Mouse (Mus musculus) monocyte, adult 5-6 weeks (primary cell): Measurements from ENCODE around the gene Dtx4. TPM values are rescaled to one million over a fixed set of nuclear protein-coding genes. Genes with fewer than 3 reads are reported as not detected.

Experiments
- ATAC-seq: fragments of 153-309, 156-312 bp; replicated peaks from 2 replicates; pipeline ENCODE4 v1.8.0; 2017; ENCODE audit warnings: mild to moderate bottlenecking; ENCODE audit not compliant: low TSS enrichment, insufficient number of reproducible peaks, severe bottlenecking, poor library complexity, low FRiP score
- total RNA-seq: library from RNA; stranded (forward); fragments of 200-1000, 200-491, 200-594 nt; gene quantifications from 3 replicates; pipeline ENCODE4 v1.2.3, GENCODE M21; 2017

Gene Dtx4
- total RNA-seq, 1 experiment from 2014 or later: 2.6 TPM

DNA sequence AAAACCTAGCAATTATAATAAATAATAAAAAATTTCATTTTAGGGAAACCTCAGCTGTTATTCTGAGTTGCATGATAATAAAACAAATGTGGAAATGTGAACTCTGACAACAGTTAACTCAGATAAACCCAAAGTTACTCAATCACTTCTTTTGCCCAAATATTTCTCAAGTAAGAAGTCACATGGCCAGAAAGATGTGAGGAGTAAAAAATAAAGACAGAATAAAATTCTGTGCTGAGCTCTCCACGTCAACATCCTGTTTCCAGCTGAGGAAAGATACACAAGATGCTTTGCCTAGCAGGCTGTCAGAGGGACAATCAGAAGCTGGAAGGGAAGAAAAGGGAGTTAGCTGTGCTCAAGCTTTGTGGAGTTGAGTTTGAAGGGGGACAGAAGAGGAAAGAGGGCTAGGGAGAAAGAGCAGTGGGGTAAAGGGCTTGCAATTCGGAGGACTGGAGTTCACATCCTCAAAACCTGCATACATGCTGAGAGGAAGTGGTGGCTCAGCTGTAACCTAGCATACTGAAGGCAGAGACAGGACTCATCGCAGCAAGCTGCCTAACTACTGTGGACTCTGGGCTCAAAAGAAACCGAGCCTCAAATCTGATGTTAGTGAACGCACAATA lies 61.0 kb downstream of the Dtx4 start:
- ATAC-seq: peak; percentile 83

DNA sequence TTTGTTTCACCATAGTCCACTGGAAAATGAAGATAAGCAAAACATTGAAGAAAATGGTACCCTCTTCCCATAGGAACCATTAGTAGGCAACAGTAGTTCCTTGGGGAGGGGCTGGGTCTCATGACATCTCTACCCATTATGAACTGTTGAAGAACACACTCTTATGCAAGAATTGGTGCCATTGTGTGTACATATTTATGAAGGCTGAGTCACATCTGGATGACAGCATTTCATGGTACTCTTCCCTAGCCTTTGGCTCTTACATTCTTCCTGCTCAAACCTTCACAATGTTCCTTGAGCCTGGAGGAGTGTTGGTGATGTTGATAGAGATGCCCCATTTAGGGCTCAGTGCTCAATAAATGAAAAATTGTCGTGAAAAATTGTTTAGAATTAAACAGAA lies 61.7 kb downstream of the Dtx4 start:
- peak; percentile 29; the same call in 1 of the 2 replicates for ATAC-seq

GRCm38 (mm10) chr19:12435750-12436524 lies 65.3 kb downstream of the Dtx4 start:
- peak; percentile 30 for ATAC-seq

DNA sequence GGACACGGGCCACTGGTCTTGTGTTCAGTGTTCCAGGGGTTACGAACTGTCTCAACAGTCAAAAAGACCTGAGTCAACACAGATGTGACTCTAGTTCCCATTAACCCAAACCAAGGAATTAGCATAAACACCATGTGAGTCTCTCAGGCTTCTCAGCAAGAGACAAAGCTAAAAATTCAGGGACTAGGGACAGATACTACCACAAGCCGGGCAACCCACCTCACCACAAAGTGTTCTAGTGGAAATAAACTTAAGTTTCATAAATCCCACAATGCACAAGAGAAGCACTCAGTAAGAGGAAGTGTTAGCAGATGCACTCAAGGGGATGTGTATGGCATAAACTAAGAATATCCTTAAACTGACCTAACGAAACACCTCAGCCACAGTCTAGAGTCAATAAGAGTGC lies 66.2 kb downstream of the Dtx4 start:
- ATAC-seq: peak; percentile 59

DNA sequence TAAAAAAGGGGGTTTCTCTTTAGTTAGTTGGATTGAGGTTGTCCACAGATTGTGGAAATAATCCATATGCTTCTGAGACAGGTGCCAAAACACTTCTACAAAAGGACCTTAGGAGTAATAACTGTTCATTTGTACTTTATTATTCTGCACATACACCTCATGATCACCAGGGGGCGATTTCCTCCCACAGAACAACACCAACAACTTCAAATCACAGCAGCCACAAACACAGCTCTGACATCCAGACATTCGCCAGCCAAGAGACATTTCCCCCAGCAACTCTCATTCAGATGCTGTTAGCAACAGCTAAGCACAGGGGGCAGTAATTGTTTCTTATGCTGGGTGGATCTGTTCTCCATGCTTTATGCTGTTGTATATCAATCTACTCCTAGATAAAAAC lies 68.2 kb downstream of the Dtx4 start:
- ATAC-seq: peak; percentile 50

- no peak for ATAC-seq
Observed at GRCm38 (mm10) chr19:12427605-12428004, 73.6 kb downstream of the Dtx4 start, which contains the start of gene Pfpl. Pfpl (plus strand) TSS chr19:12427905.

DNA sequence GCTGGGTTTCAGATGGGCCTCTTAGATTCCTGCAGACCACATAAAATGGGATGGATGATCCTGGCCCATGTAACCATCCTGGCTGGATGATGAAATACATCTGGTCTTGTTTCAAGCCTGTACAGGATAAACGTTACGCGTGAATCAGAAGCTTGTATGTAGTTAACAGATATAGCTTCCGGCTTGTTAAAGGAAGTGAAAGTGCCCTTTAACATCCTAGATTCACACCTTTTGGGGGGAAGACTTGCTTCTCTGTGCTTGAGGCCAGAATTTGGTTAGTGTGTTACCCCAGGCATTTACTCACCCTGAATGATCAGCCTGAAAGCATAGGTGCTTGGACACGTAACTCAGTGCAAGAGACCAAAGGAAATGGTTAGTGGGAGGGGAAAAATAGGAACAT lies 74.2 kb downstream of the Dtx4 start:
- ATAC-seq: no peak

DNA sequence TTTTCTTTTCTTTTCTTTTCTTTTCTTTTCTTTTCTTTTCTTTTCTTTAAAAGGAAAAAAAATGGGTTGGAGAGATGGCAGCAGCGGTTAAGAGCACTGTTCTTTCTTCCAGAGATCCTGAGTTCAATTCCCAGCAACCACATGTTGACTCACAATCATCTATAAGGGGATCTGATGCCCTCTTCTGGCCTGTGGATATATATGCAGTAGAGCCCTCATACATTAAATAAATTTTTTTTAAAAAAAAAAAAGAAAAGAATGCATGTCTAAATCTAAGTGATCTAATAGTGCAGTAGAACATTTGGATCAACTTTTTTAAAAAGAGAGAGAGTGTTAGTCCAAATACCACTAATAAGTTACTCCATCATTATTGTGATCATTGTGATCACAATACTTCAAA lies 79.6 kb downstream of the Dtx4 start:
- ATAC-seq: no peak

DNA sequence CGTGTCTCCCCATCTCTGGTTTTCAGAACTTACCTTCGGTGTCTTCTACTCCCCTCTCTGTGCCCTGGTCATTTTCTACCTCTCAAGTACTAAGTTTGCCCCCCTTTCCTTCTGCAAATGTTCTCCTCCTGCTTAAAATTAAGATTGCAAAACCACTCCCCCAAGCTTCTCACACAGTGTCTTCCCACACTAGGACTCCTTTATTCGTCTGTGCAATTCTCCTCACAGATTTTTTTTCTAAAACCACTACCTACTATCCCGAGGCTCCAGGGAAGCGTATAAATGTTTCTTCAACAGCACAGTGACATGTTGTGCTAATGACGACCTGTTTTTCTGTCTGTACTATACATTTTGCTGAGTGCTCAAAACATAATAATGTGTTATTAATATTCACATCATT lies 80.7 kb downstream of the Dtx4 start:
- no peak for ATAC-seq

- no peak for ATAC-seq
Observed at GRCm38 (mm10) chr19:12418312-12418711, 82.9 kb downstream of the Dtx4 start.

DNA sequence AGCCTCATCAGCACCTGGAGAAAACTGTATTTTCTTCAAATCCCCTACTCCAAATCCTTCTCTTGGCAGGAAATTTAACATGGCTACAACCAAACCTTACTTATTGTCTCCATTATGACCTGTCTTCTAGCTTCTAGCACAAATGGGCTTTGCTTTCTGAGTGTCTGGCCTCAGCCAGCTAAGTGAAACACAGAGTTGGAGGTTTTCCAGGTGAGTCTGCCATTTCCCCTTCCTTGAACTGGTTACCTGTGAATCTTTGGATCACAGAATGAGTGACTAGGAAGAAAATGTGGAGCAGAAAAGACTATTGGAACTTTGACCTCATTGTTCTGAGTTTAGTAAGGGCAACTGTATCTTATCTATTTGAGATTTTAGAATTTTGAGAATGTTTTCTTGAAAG lies 83.9 kb downstream of the Dtx4 start, which contains the start of gene Olfr1441:
Gene Olfr1441, plus strand, starts transcription at position 73 of the 400 bp plus-strand sequence.
- ATAC-seq: no peak

Other genes with a start within 250 kb of the Dtx4 start
- gene Olfr235, start 240.4 kb downstream of the Dtx4 start, total RNA-seq: not detected in 3 replicates
- gene Olfr1434, start 221.6 kb downstream of the Dtx4 start, total RNA-seq: not detected in 3 replicates
- not detected in 3 replicates for gene Olfr1436, start 202.3 kb downstream of the Dtx4 start, total RNA-seq
- not detected in 3 replicates for gene Olfr1437, start 176.4 kb downstream of the Dtx4 start, total RNA-seq
- gene Olfr1438-ps1, start 165.5 kb downstream of the Dtx4 start, total RNA-seq: not detected in 3 replicates
- gene Olfr1440, start 114.2 kb downstream of the Dtx4 start, total RNA-seq: not detected in 3 replicates
- not detected in 3 replicates for gene Olfr1441, start 84.0 kb downstream of the Dtx4 start, total RNA-seq
- gene Pfpl, start 73.5 kb downstream of the Dtx4 start, total RNA-seq: not detected in 3 replicates
- 282 to 374 TPM (median 353 TPM) in 3 replicates for gene Mpeg1, start 40.7 kb downstream of the Dtx4 start, total RNA-seq
- 148 to 161 TPM (median 159 TPM) in 3 replicates for gene Fam111a, start 44.3 kb upstream of the Dtx4 start, total RNA-seq
- gene Gm4952, start 98.5 kb upstream of the Dtx4 start, total RNA-seq: not detected in 3 replicates
- gene Glyat, start 131.9 kb upstream of the Dtx4 start, total RNA-seq: not detected in 3 replicates
- gene Olfr1442, start 169.0 kb upstream of the Dtx4 start, total RNA-seq: not detected in 3 replicates
- not detected in 3 replicates for gene Olfr1443, start 176.7 kb upstream of the Dtx4 start, total RNA-seq
- gene Keg1, start 194.3 kb upstream of the Dtx4 start, total RNA-seq: not detected in 3 replicates